Mouse (Mus musculus) adrenal gland, postnatal 36 days (tissue): ENCODE data around the gene Lrrc17. TPM values are rescaled to one million over a fixed set of nuclear protein-coding genes. Genes with fewer than 3 reads are reported as not detected.

ENCODE experiments used
- DNase-seq, 2 experiments: peaks; one replicate each; pipeline ENCODE4 v3.0.0; 2021; ENCODE audit warnings: mixed read lengths in 1 of 2
- long read RNA-seq, 2 experiments: library from polyadenylated mRNA; stranded (forward); transcript quantifications; one replicate each; pipeline ENCODE4 v2.0.0; 2021; ENCODE audit warnings: borderline sequencing depth in 2 of 2
- total RNA-seq, 2 experiments: library from RNA; stranded (reverse); gene quantifications; 2 replicates each; pipeline ENCODE4 v1.2.3; 2021

Lrrc17 gene
- 1 to 10 TPM; 2.8 TPM for total RNA-seq
- long read RNA-seq, experiment 1, partial matches to known transcripts, result 0 of 1 reads
- long read RNA-seq, experiment 1, other reads (novel, unspliced or antisense), result 0 of 1 reads
- long read RNA-seq, experiment 2, partial matches to known transcripts, result 0 of 2 reads
- long read RNA-seq, experiment 2, other reads (novel, unspliced or antisense), result 0 of 2 reads

DNA sequence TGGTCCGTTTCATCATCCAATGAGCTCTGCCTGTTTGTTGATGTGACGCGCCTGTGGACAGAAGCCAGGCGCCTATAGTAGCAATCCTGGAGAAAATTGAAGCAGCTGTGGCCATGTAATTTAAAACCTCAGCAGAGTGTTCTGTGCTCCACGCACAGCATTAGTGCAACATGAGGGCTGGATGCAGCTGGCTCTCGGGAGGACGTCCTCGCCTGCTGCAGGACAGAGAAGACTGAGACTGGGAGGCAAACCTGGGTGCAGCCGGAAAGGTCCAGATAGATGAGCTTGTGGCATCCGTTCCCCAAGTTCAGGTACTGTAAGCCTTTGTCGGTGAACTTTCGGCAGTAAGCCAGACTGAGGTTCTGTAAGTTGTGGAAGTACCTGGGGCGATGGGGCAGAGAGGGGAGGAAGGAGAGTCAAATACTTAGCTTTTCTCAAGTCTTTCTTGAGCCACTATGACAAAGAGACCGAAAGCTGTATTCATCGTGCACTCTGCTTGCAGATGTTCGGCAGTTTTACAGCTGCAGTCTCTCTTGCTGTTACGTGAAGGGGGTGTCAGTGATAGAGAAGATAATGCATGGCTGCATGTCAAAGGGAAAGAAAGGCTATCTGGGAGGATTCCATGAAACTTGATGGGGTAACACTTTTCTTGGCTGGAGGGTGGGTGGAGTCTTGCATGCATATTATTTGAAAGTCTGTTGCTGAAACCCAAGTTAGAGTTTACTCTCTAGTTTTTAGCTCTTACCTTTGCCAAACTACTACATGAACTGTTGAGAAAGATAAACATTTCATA, at the start of gene Lrrc17:
Gene Lrrc17, plus strand, starts transcription at position 151 of the 793 bp plus-strand sequence.
- DNase-seq, result no peak

DNA sequence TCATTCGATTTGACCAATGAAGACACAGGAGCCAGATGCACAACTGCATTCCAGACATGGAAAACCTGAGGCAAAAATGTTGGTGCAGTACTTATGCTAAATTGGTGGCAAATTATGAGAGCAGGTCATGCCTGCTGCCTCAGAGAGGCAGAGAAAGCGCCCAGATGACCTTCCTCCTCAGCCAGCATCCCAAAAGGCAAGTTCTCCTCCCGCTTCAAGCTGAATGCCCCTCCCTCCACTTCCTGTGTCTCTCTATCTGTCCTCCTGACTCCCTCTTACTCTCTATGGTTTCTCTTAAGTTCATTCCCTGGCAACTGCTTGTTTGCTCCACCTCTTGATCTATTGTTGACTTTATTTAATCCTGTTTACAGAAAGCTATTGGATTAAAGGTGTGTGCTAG, 48.6 kb upstream of the Lrrc17 start:
- DNase-seq, result no peak

DNA sequence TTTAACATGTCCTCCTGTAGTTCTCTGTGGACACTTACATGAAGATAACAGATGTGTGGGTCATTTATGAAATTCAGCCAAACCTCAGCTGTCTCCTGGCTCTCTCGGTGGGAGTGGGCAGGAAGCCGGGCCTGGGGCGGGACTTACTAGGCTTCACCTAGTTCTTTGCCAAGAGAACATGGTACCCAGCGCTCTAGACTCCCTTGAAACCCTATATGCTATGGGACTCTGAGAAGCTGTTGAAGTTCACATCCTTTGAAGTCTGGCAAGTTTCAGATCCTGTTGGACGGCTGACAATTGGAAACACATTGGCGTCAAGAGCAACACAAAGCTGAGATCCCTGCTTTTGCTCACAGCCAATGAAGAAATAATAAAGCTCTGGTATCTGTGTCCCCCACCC, 47.0 kb upstream of the Lrrc17 start:
- no peak for DNase-seq

GRCm38 (mm10) chr5:21496881-21497280, 46.5 kb upstream of the Lrrc17 start:
- DNase-seq, result no peak

GRCm38 (mm10) chr5:21498490-21498889, 44.9 kb upstream of the Lrrc17 start:
- DNase-seq, result no peak

- no peak for DNase-seq
These were observed 44.4 kb upstream of the Lrrc17 start for GRCm38 (mm10) chr5:21498925-21499324.

DNA sequence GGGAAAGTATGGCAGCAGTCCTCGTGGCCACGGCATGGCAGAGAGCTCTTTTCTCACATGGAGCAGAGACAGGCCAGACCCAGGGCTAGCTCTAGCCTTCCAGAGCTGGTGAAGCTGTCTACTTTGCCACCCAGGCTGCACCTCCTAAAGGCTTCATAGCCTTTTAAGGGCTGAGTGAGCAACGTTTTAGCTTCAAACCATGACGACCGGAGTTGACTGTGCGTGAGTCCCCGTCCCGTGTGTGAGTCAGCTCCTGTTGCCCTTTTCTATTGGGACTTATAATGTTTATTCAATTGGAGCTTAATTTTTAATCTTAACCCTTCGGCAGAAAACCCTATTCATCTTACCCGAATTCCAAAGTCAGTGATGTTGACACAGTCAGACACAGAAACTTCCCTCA, 43.2 kb upstream of the Lrrc17 start:
- DNase-seq, result no peak

- DNase-seq, result no peak
These were observed 42.4 kb upstream of the Lrrc17 start for GRCm38 (mm10) chr5:21500941-21501340.

- no peak for DNase-seq
These were observed 40.3 kb upstream of the Lrrc17 start for GRCm38 (mm10) chr5:21502936-21503610.

- DNase-seq, result no peak
These were observed 38.2 kb upstream of the Lrrc17 start for GRCm38 (mm10) chr5:21505159-21505558.

- no peak for DNase-seq
These were observed 36.5 kb upstream of the Lrrc17 start for GRCm38 (mm10) chr5:21506887-21507286.

- DNase-seq, result no peak
These were observed 33.6 kb upstream of the Lrrc17 start for GRCm38 (mm10) chr5:21509801-21510200.

- DNase-seq, result no peak
These were observed 30.0 kb upstream of the Lrrc17 start for GRCm38 (mm10) chr5:21513363-21513762.

GRCm38 (mm10) chr5:21517562-21517961, 25.8 kb upstream of the Lrrc17 start:
- DNase-seq, result no peak

DNA sequence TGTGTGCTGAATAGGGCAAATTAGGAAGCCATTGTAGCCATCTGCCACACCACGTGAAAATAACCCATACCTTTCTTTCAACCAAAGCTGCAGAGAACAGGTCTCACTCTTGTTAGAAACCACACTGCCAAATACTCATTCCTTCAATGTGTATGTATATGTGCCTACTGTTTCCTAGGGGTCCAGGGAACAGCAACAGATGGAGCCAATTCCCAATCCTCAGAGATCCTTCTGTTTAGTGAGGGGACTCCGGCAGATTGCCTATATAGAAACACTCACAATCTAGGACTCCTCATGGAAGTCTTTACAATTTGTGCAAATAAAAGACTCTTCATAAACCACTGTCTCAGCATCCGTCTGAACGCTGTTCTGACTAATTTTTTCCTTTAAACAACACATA, 25.2 kb upstream of the Lrrc17 start:
- no peak for DNase-seq

GRCm38 (mm10) chr5:21519166-21519565, 24.2 kb upstream of the Lrrc17 start:
- no peak for DNase-seq

GRCm38 (mm10) chr5:21526835-21527485, 16.4 kb upstream of the Lrrc17 start:
- DNase-seq, result no peak

- no peak for DNase-seq
These were observed 15.9 kb upstream of the Lrrc17 start for GRCm38 (mm10) chr5:21527488-21527911.

DNA sequence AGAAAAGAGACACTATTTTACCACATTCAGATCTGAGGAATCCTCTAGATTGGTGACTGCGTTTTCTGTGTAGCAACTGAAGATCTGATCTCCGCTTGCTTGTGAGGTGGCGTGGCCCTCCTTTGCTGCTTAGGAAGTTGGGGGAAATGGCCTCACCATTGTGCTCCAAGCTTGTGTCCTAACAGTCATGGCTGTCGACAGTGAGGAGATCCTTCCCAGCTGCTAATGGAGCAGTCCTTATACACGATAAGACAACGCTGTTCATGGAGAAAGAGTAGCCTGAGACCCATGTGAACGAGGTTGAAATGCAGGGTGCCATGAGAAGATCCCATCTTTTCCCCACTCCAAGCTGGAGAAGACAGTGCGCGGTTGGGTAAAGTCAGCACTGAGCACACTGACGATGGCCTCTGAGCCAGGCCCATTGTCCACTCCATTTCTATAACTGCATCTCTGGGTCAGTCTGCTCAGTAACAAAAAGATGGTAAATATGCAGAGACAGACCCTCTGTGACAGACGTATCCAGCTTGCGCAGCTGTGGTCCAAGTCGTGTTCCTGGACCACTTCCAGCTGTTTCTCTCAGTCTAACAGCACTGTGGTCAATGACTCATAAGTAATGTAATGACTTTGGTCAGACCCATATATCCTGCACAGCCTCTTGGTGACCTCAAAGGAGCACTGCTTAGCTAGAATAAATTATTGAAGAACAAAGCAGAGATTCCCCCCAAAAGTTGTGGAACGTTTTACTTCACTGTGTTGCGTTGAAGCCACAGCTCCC, 15.1 kb upstream of the Lrrc17 start:
- peak in 1 of 2 experiments; percentile 15 for DNase-seq

GRCm38 (mm10) chr5:21529110-21529720, 14.1 kb upstream of the Lrrc17 start:
- DNase-seq, result no peak

GRCm38 (mm10) chr5:21532126-21532525, 11.2 kb upstream of the Lrrc17 start:
- DNase-seq, result no peak
